In the genomic region with DNA sequence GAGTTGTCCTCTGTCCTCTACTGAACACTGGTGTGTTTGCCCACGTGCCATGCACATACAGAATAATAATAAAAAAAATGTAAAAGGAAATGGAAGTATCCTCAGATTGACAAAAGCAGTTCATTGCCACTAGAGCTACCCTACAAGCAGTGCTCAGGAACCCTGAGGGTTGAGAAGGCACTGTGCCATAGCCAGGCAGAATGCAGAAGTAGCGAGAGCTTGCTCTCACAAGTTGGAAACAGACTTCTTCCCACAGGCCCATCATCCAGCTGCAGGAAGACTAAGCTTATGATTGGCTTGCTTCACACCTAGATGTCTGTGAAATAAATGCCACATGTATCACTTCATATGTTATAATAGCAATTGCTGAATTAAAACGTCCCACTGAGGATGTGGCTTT, we compare ENCODE assay signal across 30 mouse cellular contexts. TPM values are rescaled to one million over a fixed set of nuclear protein-coding genes. Genes with fewer than 3 reads are reported as not detected.
"Had no signal": no experiment of that assay in that cellular context is flagged by ENCODE, and none has a peak within 500 bp of the region (broad histone marks: within the 10 kb centered on the region; RNA-seq: fewer than 3 reads in every experiment).

No protein-coding gene starts in this region.

- H3K27me3 ChIP-seq: heart, embryonic 13.5 days; heart, embryonic 15.5 days; hindbrain, embryonic 13.5 days; hindbrain, embryonic 15.5 days; kidney, embryonic 15.5 days; limb, embryonic 13.5 days; limb, embryonic 15.5 days; liver, embryonic 12.5 days had no signal

- DNase-seq: gastrocnemius, postnatal 14 days; gastrocnemius, postnatal 36 days; heart, adult 11 months; heart, adult 2 months; heart, postnatal 14 days; heart, postnatal 36 days; kidney, adult 11 months; kidney, adult 2 months; kidney, adult 9 months; kidney, postnatal 14 days; kidney, postnatal 36 days; layer of hippocampus, adult 9-11 months; layer of hippocampus, postnatal 36 days; left cerebral cortex, postnatal 4 days had no signal

- H3K4me2 ChIP-seq: heart, embryonic 11.5 days; heart, embryonic 13.5 days; heart, embryonic 15.5 days; hindbrain, embryonic 13.5 days; hindbrain, embryonic 15.5 days; kidney, embryonic 15.5 days; limb, embryonic 13.5 days; limb, embryonic 15.5 days; liver, embryonic 12.5 days had no signal

- ATAC-seq: hindbrain, postnatal 0 days; intestine, embryonic 16.5 days; liver, embryonic 12.5 days had no signal

- H3K9me3 ChIP-seq: heart, embryonic 13.5 days; heart, embryonic 15.5 days; hindbrain, embryonic 13.5 days; hindbrain, embryonic 15.5 days; kidney, embryonic 15.5 days; limb, embryonic 13.5 days; limb, embryonic 15.5 days; liver, embryonic 12.5 days had no signal

- H3K9ac ChIP-seq: heart, embryonic 13.5 days; heart, embryonic 15.5 days; hindbrain, embryonic 13.5 days; hindbrain, embryonic 15.5 days; kidney, embryonic 15.5 days; limb, embryonic 13.5 days; limb, embryonic 15.5 days; liver, embryonic 12.5 days; liver, embryonic 14.5 days had no signal

- H3K4me1 ChIP-seq: hindbrain, embryonic 13.5 days; hindbrain, embryonic 15.5 days; kidney, embryonic 15.5 days; limb, embryonic 13.5 days; limb, embryonic 15.5 days; liver, embryonic 12.5 days had no signal

- H3K27ac ChIP-seq: heart, adult 2 months; heart, embryonic 15.5 days; hindbrain, embryonic 13.5 days; hindbrain, embryonic 15.5 days; hindbrain, postnatal 0 days; kidney, embryonic 15.5 days; kidney, postnatal 0 days; limb, embryonic 13.5 days; limb, embryonic 15.5 days; liver, embryonic 12.5 days; liver, embryonic 14.5 days had no signal

- H3K4me3 ChIP-seq: heart, adult 2 months; heart, embryonic 13.5 days; heart, embryonic 15.5 days; hindbrain, embryonic 13.5 days; hindbrain, embryonic 15.5 days; kidney, embryonic 15.5 days; limb, embryonic 13.5 days; limb, embryonic 15.5 days; liver, embryonic 12.5 days had no signal

RNA-seq across cellular contexts. Expression of gene Meltf, which starts 11.7 kb away (rescaled TPM):
- polyA plus RNA-seq: heart, embryonic 11.5 days; heart, postnatal 0 days; hindbrain, embryonic 11.5 days; liver, adult 2 months had no signal
